Mouse (Mus musculus) mouse embryonic stem cell (cell line): ENCODE measurements around the gene Clstn2.

ENCODE experiments used
- in situ Hi-C, 2 experiments: fragments of 300-500 bp; cut with MboI; formaldehyde crosslinking; loops; 1 replicate in 1 of 2; 3 replicates in 1 of 2; pipeline ENCODE4 v1.14.3; 2019 to 2020; ENCODE audit warnings: low sequenced_read_pairs in 2 of 2, low pct_unique_long_range_greater_than_20kb in 1 of 2, mixed read lengths in 1 of 2; ENCODE audit not compliant: unreplicated experiment in 1 of 2

Clstn2 gene

GRCm38 (mm10) chr9:97449316-97450050 lies 583.5 kb downstream of the Clstn2 start:
- in situ Hi-C loops: no loop called here

GRCm38 (mm10) chr9:97439872-97440636 lies 592.9 kb downstream of the Clstn2 start:
- in situ Hi-C loops: no loop called here

- in situ Hi-C loops: no loop called here
Observed at GRCm38 (mm10) chr9:97434666-97435065, 598.3 kb downstream of the Clstn2 start.

- in situ Hi-C loops: no loop called here
Observed at GRCm38 (mm10) chr9:97429885-97430449, 603.0 kb downstream of the Clstn2 start.

- in situ Hi-C loops: no loop called here
Observed at GRCm38 (mm10) chr9:97428127-97428526, 604.9 kb downstream of the Clstn2 start.

- in situ Hi-C loops: no loop called here
Observed at GRCm38 (mm10) chr9:97420896-97421295, 612.1 kb downstream of the Clstn2 start.

- in situ Hi-C loops: no loop called here
Observed at GRCm38 (mm10) chr9:97414876-97415668, 617.9 kb downstream of the Clstn2 start.

- in situ Hi-C loops: no loop called here
Observed at GRCm38 (mm10) chr9:97408142-97408541, 624.8 kb downstream of the Clstn2 start.
